Mouse (Mus musculus) olfactory bulb, adult 2 months (tissue): ENCODE results near the gene Rptor.

Experiments
- CTCF ChIP-seq: fragments of 200-500 bp; IDR thresholded peaks from 2 replicates; pipeline ENCODE4 v1.5.1; 2012; ENCODE audit warnings: low read depth, mild to moderate bottlenecking, low read length, moderate library complexity; ENCODE audit not compliant: insufficient read depth
- POLR2A ChIP-seq: fragments of 200-500 bp; IDR thresholded peaks from 2 replicates; pipeline ENCODE4 v1.6.1; 2012; ENCODE audit warnings: mild to moderate bottlenecking, low read depth, low read length, moderate library complexity; ENCODE audit not compliant: insufficient read depth

DNA sequence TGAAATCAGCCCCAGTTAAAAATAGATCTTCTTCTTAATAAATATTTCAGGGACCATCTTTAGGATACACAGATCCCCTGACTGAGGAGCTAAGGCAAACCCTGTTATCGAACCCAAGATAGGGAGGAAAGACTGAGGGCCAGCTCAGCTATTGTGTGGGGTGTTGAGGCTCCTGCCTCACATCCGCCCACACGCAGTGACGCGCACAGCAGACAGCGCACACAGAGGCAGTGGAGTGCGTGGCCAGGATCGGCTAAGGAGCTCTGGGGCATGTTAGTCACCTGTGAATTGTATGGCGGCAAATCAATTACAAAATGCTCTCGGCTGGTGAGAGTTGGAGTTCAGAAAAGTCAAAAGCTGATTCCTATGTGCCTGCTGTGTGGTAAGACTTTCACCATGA, 37.0 kb upstream of the Rptor start:
- TF ChIP-seq POLR2A, result no peak
- TF ChIP-seq CTCF, result no peak
